Mouse (Mus musculus): ENCODE data around the gene Hlcs.

The Hlcs gene

GRCm38 (mm10) chr16:94195913-94196312 lies 117.5 kb downstream of the Hlcs start:
- no peak for DNase-seq

GRCm38 (mm10) chr16:94191379-94192315 lies 121.7 kb downstream of the Hlcs start:
- no peak for DNase-seq

GRCm38 (mm10) chr16:94190256-94190655 lies 123.1 kb downstream of the Hlcs start:
- DNase-seq, result no peak

GRCm38 (mm10) chr16:94186526-94186925 lies 126.8 kb downstream of the Hlcs start:
- DNase-seq, result no peak

GRCm38 (mm10) chr16:94185430-94185829 lies 127.9 kb downstream of the Hlcs start:
- DNase-seq, result peak; percentile 22 to 32

GRCm38 (mm10) chr16:94180122-94180870 lies 133.1 kb downstream of the Hlcs start:
- DNase-seq, result no peak

GRCm38 (mm10) chr16:94179341-94180121 lies 133.8 kb downstream of the Hlcs start:
- DNase-seq, result no peak

- DNase-seq, result no peak
These were observed 134.7 kb downstream of the Hlcs start for GRCm38 (mm10) chr16:94178441-94179220.

- DNase-seq, result no peak
These were observed 136.1 kb downstream of the Hlcs start for GRCm38 (mm10) chr16:94176997-94177857.

GRCm38 (mm10) chr16:94175366-94175986 lies 137.9 kb downstream of the Hlcs start:
- no peak for DNase-seq

- DNase-seq, result no peak
These were observed 140.0 kb downstream of the Hlcs start for GRCm38 (mm10) chr16:94173361-94173760.

- DNase-seq, result no peak
These were observed 143.2 kb downstream of the Hlcs start for GRCm38 (mm10) chr16:94170218-94170617.

GRCm38 (mm10) chr16:94168655-94169545 lies 144.5 kb downstream of the Hlcs start:
- DNase-seq, result no peak

GRCm38 (mm10) chr16:94164978-94165377 lies 148.4 kb downstream of the Hlcs start:
- DNase-seq, result no peak

GRCm38 (mm10) chr16:94164236-94164635 lies 149.1 kb downstream of the Hlcs start:
- DNase-seq, result no peak

GRCm38 (mm10) chr16:94163051-94163450 lies 150.3 kb downstream of the Hlcs start:
- DNase-seq, result no peak

- DNase-seq, result no peak
These were observed 151.4 kb downstream of the Hlcs start for GRCm38 (mm10) chr16:94162000-94162399.

GRCm38 (mm10) chr16:94157819-94158218 lies 155.6 kb downstream of the Hlcs start:
- no peak for DNase-seq

GRCm38 (mm10) chr16:94155041-94155653 lies 158.2 kb downstream of the Hlcs start:
- no peak for DNase-seq
